Mouse (Mus musculus) cerebellum, postnatal 10 days (tissue): ENCODE results near the gene Stk16.
A peak's percentile ranks its signal among the peaks of the same experiment; 100 is the strongest.

Experiments
- DNase-seq, 2 experiments: peaks; one replicate each; pipeline ENCODE4 v3.0.0; 2021; ENCODE audit warnings: mixed read lengths in 2 of 2

The Stk16 gene

DNA sequence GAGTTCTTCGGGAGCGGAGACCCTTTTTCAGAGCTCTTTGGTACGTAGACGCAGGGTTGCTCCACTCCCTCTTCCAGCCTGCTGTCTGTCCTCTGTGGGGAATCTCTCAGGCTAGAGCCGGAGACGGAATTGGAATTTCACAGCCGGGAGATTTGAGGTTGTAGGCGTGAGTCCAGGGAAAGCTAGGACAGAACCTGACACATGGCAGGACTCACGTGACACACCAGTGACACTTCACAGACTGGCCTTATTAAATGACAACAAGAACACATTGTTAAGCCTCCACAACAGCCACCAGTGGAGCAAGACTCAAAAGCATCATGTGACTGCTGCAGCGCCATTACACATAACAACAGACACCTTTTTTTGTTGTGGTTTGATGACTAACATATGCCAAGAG, 29.0 kb downstream of the Stk16 start:
- peak in 1 of 2 experiments; percentile 18 for DNase-seq

DNA sequence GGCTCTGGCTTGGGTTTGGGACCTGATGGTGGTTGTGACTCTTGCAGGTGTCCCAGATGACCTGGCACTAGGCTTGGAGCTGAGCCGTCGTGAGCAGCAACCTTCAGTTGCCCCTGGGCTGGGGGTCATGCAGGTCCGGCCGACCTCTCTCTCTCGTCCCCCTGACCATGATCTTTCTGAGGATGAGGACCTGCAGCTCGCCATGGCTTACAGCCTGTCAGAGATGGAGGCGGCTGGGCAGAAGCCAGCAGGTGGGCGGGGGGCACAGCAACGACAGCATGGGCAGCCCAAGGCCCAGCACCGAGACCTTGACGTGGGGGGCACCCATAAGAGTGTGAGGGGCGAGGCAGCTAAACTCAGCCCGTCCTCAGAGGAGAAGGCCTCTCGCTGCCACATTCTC, 32.8 kb downstream of the Stk16 start:
- DNase-seq, result no peak

DNA sequence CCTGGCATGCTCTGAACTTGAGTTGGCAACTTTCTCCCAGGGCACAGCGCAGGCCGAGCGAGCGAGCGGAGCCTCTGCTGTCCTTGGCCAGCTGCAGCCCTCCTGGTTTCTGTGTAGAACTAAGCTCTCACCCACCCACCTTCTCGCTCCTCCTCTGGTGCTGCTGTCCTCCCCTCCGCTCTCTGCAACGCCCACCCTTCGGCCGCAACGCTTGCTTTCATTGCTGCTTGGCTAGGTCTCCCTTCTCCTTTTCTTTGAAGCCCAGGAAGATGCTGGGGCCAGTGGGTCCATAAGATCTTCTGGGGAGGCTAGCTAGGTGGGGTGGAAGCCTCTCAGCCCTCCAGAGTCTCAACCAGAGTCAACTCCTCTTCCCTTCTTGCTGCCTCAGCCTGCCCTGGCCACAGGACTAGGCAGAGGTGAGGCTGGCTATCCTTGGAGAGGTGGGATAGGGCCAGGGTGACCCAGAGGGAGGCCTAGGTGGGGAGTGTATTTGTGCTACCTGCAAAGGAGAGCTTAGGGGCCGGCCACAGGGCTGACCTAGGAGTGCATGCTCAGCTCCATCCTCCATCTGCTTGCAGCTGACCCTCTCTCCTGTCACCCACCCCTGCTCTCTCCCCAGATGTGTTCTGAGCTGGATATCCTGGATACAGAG, 33.7 kb downstream of the Stk16 start:
- no peak for DNase-seq

DNA sequence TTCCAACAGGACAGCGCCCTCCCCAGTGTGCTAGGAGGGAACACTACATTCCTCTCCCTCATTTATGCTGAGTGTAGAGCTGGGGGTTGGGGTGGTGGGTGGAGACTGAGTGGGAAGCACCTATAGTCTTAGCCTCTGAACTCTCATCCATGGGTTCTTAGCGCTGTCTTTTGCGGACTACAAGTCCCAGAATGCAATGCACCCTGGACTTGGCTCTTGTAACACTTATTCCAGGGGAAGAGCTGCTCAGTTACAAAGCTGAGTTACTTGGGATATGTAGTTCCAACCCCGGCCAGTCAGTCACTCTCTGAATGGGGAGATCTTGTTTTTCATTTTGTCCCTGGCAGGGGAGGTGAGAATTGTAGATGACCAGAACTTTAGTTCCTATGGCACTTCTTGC, 34.2 kb downstream of the Stk16 start:
- DNase-seq, result peak; percentile 75

DNA sequence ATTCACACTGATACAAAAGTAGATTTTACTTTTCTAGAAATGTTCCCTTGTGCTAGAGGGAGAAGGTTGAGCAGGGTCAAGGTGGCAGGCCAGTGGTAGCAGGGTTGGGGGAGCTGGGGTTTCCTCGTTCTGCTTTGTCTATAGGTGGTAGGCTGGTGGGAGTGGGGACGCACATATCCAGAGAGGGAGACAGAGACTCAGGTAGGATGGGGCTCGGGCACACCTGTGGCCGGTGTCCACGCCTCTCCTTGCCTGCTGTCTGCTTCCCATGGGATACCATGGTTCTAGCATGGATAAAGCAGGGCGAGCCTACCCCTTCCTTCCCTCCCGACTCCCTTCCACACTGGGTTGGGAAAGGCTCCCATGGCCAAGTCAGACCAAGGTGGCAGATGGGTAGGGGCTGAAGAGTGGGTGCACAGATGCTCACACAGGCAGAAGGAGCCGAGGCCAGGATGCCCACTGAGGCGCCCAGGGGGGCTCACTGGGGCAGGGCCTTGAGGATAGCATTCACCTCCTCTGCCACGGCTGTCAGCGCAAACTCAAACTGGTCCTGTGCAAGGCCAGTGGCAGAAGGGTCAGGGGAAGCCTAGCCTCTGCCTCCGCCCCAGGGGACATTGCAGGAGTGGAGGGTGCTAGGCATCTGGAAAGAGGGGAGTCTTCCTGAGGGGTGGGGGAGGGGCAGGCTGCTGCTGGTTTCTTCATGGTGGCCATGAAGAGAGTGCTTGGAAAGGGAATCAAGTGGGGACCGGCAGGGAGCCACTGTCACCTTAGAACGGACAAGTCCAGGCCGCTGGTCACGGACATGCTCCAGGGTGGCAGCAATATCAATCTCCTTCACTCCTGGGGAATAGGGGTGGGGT, 36.7 kb downstream of the Stk16 start:
- peak; percentile 56 to 61 for DNase-seq

DNA sequence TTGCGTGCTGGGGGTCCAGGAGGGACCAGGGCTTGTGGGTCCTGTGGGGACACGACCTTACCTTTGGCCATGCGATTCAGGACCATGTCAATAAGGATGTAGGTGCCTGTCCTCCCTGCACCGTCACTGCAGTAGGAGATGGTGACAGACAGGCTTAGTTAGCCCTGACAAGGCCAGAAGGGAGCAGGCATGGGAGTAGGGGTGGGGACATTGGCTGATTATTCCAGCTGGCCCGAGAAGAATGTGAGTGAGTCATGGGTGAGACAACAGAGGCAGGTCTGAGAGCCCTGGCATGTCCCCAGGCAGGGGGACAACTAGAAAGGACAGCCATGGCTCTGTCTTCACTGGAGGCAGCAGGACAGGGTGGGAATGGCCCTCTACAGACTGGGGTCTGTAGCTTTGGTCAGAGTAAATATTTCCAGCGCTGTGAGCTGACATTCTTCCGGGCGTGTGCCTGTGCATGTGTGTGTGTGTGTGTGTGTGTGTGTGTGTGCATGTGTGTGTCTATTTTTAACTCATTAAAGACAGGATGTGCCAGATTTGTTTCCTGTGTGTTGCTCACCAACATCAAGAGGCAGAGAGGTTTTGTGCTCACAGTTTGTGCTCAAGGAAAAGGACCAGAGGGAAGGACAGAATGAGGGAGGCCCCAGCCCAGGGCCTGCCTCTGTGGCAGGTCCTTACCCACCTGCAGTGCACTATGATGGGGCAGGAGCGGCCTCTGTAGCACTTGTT, 37.6 kb downstream of the Stk16 start:
- peak; percentile 70 to 71 for DNase-seq

DNA sequence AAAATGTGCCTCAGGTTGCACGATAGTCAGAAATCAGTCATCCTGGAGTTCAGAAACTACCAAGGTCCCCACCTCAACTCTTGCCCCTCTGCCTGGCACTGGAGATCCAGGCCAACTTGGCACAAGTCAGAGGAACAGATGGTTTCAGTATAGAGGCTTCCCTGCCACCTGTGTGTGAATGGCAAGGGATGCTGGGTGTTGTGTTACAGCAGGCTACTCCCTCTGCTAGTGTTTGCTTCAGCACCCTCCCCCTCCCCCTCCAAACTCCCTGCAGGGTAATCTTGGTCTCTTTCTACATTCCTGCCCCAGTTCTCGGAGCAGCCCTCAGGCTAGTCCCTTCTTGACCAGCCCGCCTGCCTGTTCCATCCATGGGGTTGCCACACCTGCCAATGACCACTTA, 39.9 kb downstream of the Stk16 start:
- DNase-seq, result peak; percentile 85 to 87

DNA sequence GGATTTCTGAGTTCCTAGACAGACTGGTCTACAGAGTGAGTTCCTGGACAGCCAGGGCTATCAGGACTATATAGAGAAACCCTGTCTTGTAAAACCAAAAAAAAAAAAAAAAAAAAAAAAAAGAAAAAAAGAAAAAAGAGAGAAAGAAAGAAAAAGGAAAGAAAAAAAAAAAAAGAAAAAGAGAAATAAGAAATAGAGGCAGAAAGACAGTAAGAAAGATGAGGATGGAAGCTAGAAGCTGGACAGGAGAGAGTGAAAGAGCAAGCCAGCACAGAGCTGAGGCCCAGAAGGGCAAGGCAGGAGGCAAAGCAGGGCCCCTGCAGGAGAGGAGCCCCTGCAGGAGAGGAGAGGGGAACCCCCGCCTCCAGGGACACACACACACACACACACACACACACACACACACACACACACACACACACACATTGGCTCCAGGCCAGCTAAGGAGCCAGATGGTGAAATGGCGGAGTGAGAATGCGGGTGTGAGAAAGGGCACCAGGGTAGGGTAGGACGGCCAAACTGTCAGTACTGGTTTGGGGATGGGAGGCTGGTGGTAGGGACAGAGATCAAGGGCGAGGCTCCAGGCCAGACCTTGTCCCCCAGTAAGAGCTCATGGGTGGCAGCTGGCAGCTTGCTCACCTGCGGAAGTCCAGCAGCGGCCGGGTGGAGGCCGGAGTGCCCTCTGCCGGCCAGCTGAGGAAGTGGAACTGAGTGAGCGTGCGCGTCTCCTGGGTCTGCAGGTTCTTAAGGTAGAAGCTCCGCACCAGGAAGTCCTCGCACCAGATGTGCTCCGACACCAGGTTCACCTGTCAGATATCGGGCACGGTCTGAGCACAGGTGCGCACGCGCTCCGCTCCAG, 40.7 kb downstream of the Stk16 start:
- peak; percentile 88 to 89 for DNase-seq

DNA sequence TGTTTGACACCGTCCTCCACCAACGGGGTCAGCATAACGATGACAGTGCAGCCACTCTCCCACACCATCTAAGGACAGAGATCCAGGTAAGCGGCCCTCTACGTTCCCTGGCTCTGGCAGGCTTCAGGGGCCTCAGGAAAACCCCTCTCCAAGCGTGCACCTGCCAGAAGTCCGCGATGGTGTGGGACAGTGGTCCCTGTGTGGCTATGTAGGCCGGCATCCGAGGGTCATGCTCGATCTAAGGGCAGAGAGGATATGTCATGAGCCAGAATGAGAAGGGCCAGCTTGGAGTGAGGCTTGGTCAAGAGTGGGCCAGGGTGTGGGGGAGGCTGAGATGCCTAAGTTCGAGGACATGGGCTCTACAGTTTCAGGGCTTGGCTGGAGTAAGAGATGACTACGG, 41.7 kb downstream of the Stk16 start:
- peak in 1 of 2 experiments; percentile 19 for DNase-seq

DNA sequence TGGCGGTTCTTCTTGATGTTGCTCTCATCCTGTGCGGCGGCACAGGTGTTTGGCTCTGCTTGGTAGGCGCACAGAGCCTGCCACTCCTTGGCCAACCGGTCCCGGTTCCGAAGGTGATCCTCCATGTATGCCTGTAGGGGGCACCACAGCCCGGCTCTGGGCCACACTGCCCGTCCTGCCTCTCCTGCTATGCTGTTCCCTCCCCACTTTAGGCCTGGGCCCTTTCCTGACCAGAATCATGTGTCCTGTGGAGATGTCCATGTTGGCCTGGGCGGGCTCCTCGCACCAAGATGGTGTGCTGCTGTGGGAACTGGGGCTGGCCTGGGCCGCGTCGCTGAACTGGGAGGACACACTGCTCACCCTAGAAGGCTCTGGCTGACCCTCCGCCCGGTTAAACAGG, 42.4 kb downstream of the Stk16 start:
- peak; percentile 37 to 51 for DNase-seq

DNA sequence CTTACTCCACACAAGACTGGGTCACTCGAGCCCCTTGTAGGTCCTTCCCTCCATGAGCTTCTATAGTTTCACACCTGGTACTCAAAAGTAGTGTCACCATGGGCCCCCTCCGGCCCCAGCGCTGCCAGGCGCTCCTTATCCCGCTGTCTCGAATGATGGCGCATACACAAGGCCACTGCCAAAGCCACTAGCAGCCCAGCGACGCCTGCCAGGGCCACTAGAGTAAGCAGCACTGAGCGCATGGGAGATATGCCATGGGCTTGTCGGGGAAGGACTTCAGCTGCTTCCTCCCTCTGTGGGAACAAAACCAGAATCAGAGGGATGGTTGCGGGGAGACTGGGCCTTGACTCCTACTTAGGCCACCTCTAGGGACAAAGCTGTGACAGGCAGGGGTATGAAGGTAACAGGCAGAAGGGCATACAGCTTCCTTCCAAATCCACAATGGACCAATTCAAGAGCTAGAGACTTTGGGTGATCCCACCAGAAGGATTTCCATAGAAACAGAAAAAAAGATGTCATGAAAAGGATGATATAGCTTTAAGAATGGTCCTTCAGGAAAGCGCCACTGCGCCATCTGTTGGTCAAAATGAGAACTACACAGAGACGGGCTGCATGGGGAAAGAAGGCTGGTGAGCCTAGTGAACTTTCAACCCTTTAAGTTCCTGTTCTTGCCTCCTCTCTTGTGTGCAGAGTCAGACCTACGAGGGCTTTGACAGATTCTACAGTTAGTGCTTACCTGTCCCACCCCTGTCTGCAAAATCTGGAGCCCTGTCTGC, 43.4 kb downstream of the Stk16 start:
- DNase-seq, result peak; percentile 93 to 97

DNA sequence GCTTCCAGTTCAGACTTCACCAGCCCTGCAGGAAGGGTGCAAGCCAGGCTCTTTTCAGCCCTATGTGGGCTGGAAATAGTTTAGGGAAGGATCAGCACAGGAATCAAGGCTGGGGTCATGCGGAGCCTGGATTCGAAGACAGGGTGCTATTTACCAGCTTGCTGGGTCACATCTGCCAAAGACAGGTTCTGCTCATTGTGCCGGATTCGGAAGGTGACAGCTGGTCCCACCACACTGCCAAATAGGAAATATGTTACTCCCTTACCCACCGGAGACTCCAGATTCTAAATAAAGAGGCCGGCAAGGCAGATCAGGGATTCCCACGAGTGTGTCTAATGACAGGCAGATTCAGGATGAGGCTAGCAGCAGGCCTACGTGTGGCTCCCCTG, 44.0 kb downstream of the Stk16 start:
- peak; percentile 65 to 66 for DNase-seq

DNA sequence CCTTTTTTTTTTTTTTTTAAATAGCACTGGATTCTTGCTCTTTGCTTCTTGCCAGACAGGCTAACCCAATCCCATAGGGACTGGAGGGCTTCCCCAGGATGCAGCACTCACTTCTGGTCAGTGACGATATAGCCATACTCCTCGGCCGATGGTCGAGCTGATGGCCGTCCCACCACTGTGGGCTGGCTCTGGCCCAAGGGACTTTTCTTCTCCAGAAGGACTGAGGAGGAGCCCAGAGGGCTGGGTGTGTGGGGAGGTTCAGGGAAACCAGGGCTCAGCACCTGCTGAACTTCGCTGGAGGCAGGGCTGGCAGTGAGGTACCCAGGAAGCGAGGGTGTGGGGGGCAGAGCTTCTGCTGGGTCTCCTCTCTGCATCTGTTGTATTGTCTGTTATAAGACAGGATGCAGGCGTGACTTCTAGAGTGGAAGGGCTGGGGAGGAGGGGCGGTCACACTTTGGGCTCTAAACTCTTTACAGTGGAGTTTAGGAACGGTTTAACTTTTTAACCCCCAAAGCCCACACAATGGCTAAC, 44.9 kb downstream of the Stk16 start:
- peak; percentile 38 to 40 for DNase-seq

DNA sequence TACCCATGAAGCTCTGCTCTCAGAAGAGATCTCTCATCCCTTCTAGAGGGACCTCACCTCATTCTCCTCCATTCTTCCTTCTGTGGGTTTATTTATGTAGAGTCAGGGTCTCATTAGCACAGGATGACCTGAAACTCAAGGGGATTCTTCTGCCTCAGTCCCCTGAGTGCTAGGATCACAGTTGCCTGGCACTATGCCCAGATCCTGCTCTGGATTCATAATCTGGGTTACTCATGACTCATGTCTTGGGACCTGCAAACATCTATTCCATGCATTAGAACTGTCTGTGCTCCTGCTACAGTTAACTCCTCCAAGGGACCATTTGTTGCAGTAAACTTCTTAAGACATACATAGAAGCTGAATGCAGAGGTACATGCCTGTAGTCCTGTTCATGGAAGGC, 50.6 kb downstream of the Stk16 start:
- peak in 1 of 2 experiments; percentile 27 for DNase-seq

DNA sequence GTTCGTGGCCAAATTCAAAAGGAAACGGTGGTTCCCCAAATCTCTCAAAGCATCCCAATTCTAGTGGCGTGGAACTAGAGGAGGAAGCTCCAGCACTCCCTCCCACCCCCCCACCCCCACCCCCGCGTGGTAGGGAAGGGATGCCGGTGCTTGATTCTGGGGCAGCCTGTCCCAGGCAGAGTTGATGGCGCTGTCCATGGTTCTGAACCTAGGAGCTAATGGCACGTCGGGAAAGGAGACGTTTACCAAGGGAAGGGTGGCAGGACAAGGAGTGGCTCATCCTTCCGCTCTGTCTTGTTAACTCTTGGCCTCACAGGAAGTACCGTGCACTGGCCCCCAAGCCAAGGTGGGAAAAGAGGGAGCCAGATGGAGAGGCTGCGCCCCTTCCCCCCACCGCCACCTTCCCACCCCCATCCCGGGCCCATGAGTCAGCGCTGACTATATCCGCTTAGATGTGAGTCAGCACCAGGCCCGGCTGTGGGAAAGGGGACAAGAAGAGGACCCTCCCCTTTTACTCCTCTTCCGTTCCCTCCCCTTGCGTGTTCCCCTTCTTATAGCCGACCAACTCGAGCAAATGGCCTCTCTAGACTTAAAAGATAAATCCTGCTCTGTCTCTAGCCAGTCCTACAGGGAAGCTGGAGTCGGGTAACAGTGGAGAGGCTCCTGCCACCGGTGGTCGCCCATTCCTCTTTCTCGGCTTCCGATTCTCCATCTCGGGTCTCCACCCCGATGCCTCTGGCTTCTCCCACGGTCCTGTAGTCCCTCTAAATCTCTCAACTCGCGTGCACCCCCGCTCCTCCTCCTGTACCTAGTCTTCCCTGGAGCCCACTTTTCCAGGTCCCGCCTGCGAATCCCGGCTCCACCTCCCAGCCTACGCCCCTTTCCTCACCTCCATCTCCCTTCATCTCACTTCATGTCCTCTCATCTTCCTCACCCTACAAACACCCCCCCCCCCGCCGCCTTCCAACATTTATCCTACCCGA, 52.6 kb downstream of the Stk16 start:
- peak; percentile 56 to 61 for DNase-seq

DNA sequence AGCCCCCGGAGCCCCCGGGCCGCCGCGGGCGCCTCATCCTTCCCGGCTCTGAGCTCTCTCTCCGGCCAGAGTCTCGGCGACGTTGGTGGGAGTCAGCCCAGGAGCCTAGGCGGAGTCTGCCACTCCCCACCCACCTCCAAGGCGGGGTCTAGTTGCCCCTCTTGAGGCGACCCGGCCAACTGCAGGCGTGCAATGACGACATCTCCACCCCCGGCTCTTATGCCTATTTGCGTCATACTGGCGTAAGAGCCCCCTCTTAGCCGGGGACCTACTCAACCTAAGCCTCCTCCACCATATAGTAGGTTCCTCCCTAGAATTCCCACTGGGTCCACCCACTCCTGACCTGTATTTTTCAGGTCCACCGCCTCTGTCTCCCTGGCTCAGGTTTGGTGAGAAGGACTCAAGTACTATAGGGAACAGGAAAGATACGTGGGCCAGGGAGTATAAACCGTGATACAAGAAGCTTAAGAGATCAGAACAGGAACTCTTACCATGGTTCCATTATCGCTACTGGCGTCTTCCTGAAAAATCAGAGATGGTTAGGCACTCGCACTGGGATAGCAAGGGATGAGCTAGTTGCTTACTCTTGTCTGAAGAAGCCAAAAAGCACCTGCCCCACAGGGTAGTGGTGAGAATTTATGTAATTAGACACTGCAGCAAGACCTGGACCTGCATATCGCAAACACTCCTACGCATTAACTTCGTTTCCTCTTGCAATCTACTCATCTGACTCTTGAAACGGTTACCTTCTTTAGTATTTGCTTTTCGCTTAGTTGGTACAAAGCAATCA, 53.6 kb downstream of the Stk16 start, which contains the start of gene Ptprn:
TSS of gene Ptprn (minus strand) at position 412 of the 790 bp plus-strand sequence.
- DNase-seq, result peak; percentile 84 to 88
